Mouse (Mus musculus) CH12.LX (cell line): ENCODE measurements around the gene Pfdn2. TPM values are rescaled to one million over a fixed set of nuclear protein-coding genes. Genes with fewer than 3 reads are reported as not detected.

Source experiments
- DNase-seq: peaks from one replicate; pipeline ENCODE4 v3.0.0-alpha.2; 2013; ENCODE audit errors: extremely low read depth
- H3K27ac ChIP-seq: 2 replicates; pipeline ENCODE4 v1.5.1; 2012; ENCODE audit warnings: low read depth, mild to moderate bottlenecking, control low read depth, moderate library complexity; ENCODE audit not compliant: insufficient read depth
- H3K27me3 ChIP-seq: replicated peaks from 2 replicates; pipeline ENCODE3; 2012; ENCODE audit warnings: inconsistent platforms
- H3K36me3 ChIP-seq, 2 experiments: replicated peaks in 1 of 2; 2 replicates each; pipeline versions ENCODE3 to v1.6.1; 2012; ENCODE audit warnings: inconsistent platforms in 1 of 2, low read length in 1 of 2, mild to moderate bottlenecking in 1 of 2, mixed read lengths in 1 of 2, moderate library complexity in 1 of 2; ENCODE audit not compliant: control insufficient read depth in 1 of 2, insufficient read depth in 1 of 2
- H3K4me1 ChIP-seq, 2 experiments: 2 replicates each; pipeline ENCODE4 v1.6.1; 2012; ENCODE audit warnings: inconsistent platforms in 1 of 2, moderate library complexity in 1 of 2; ENCODE audit not compliant: insufficient read depth in 2 of 2, control insufficient read depth in 1 of 2
- H3K4me2 ChIP-seq: 2 replicates; pipeline ENCODE4 v1.6.1; 2012; ENCODE audit warnings: low read depth, mild to moderate bottlenecking, control low read depth; ENCODE audit not compliant: poor library complexity, insufficient read depth, severe bottlenecking
- H3K4me3 ChIP-seq, 3 experiments: fragments of 150-350 bp in 1 of 3; sonication (generic) in 1 of 3; replicated peaks in 1 of 3; 2 replicates each; pipeline versions ENCODE3 to v1.5.1; 2011 to 2012; ENCODE audit warnings: low read depth in 2 of 3, low read length in 2 of 3, mild to moderate bottlenecking in 2 of 3, moderate library complexity in 2 of 3, control low read depth in 1 of 3, improper control_type of control experiment in 1 of 3, inconsistent platforms in 1 of 3, mixed read lengths in 1 of 3; ENCODE audit not compliant: poor library complexity in 1 of 3
- H3K79me2 ChIP-seq: replicated peaks from 2 replicates; pipeline ENCODE4 v1.6.1; 2012; ENCODE audit warnings: mild to moderate bottlenecking, moderate library complexity; ENCODE audit not compliant: control insufficient read depth, poor library complexity, insufficient read depth, severe bottlenecking; ENCODE audit errors: extremely low read depth
- H3K9ac ChIP-seq: 2 replicates; pipeline ENCODE4 v1.6.1; 2012; ENCODE audit warnings: low read depth, mild to moderate bottlenecking, control low read depth, moderate library complexity; ENCODE audit not compliant: insufficient read depth
- H3K9me3 ChIP-seq: replicated peaks from 2 replicates; pipeline ENCODE3; 2012; ENCODE audit warnings: low read length, inconsistent platforms, mixed read lengths
- BHLHE40 ChIP-seq: IDR thresholded peaks from 2 replicates; pipeline ENCODE4 v1.6.1; 2011; ENCODE audit warnings: mild to moderate bottlenecking, low read depth, low read length, improper control_type of control experiment
- CHD1 ChIP-seq: IDR thresholded peaks from 2 replicates; pipeline ENCODE4 v1.6.1; 2012; ENCODE audit warnings: low read depth, low read length, improper control_type of control experiment, inconsistent platforms
- CHD2 ChIP-seq: IDR thresholded peaks from 2 replicates; pipeline ENCODE4 v1.6.1; 2011; ENCODE audit warnings: low read length, improper control_type of control experiment
- EP300 ChIP-seq: IDR thresholded peaks from 2 replicates; pipeline ENCODE4 v1.6.1; 2011; ENCODE audit warnings: low read length, improper control_type of control experiment
- GABPA ChIP-seq: IDR thresholded peaks from 2 replicates; pipeline ENCODE4 v1.6.1; 2012; ENCODE audit warnings: low read depth, low read length, improper control_type of control experiment, inconsistent platforms; ENCODE audit not compliant: insufficient replicate concordance
- IRF4 ChIP-seq: IDR thresholded peaks from 2 replicates; pipeline ENCODE4 v1.6.1; 2014; ENCODE audit warnings: low read depth, mild to moderate bottlenecking, inconsistent platforms, low read length, improper control_type of control experiment
- JUN ChIP-seq: IDR thresholded peaks from 2 replicates; pipeline ENCODE4 v1.6.1; 2011; ENCODE audit warnings: low read depth, mild to moderate bottlenecking, low read length, improper control_type of control experiment, moderate library complexity; ENCODE audit not compliant: insufficient read depth
- JUND ChIP-seq: conservative IDR thresholded peaks from 2 replicates; pipeline ENCODE4 v1.6.1; 2011; ENCODE audit warnings: low read depth, low read length, improper control_type of control experiment
- KAT2A ChIP-seq: IDR thresholded peaks from 2 replicates; pipeline ENCODE4 v1.6.1; 2012; ENCODE audit warnings: low read length, improper control_type of control experiment, inconsistent platforms; ENCODE audit not compliant: insufficient replicate concordance
- MXI1 ChIP-seq: IDR thresholded peaks from 2 replicates; pipeline ENCODE4 v1.6.1; 2011; ENCODE audit warnings: mild to moderate bottlenecking, low read depth, low read length, improper control_type of control experiment
- MYC ChIP-seq: IDR thresholded peaks from 2 replicates; pipeline ENCODE4 v1.6.1; 2011; ENCODE audit warnings: low read depth, mild to moderate bottlenecking, improper control_type of control experiment, low read length
- NELFE ChIP-seq: IDR thresholded peaks from 2 replicates; pipeline ENCODE4 v1.6.1; 2011; ENCODE audit warnings: low read depth, low read length, improper control_type of control experiment
- NRF1 ChIP-seq: IDR thresholded peaks from 2 replicates; pipeline ENCODE4 v1.6.1; 2014; ENCODE audit warnings: low read depth, mild to moderate bottlenecking, inconsistent platforms, low read length, improper control_type of control experiment, moderate library complexity
- PAX5 ChIP-seq: IDR thresholded peaks from 2 replicates; pipeline ENCODE4 v1.6.1; 2012; ENCODE audit warnings: low read length, inconsistent platforms, mixed read lengths
- POLR2A ChIP-seq: IDR thresholded peaks from 2 replicates; pipeline ENCODE4 v1.6.1; 2011; ENCODE audit warnings: low read depth, mild to moderate bottlenecking, improper control_type of control experiment, low read length
- POLR2AphosphoS2 ChIP-seq: IDR thresholded peaks from 2 replicates; pipeline ENCODE4 v1.6.1; 2011; ENCODE audit warnings: low read depth, low read length, improper control_type of control experiment
- RAD21 ChIP-seq: IDR thresholded peaks from 2 replicates; pipeline ENCODE4 v1.6.1; 2011; ENCODE audit warnings: low read depth, mild to moderate bottlenecking, low read length, improper control_type of control experiment, moderate library complexity
- TBP ChIP-seq: conservative IDR thresholded peaks from 2 replicates; pipeline ENCODE4 v1.6.1; 2011; ENCODE audit warnings: low read depth, low read length, improper control_type of control experiment
- UBTF ChIP-seq: IDR thresholded peaks from 2 replicates; pipeline ENCODE4 v1.6.1; 2012; ENCODE audit warnings: low read depth, mild to moderate bottlenecking, inconsistent platforms, low read length, improper control_type of control experiment, moderate library complexity
- USF1 ChIP-seq: IDR thresholded peaks from 2 replicates; pipeline ENCODE4 v1.6.1; 2014; ENCODE audit warnings: low read depth, mild to moderate bottlenecking, inconsistent platforms, low read length, improper control_type of control experiment
- USF2 ChIP-seq: conservative IDR thresholded peaks from 2 replicates; pipeline ENCODE4 v1.6.1; 2011; ENCODE audit warnings: low read depth, low read length, improper control_type of control experiment
- ZC3H11A ChIP-seq: IDR thresholded peaks from 2 replicates; pipeline ENCODE4 v1.6.1; 2012; ENCODE audit warnings: low read depth, mild to moderate bottlenecking, inconsistent platforms, low read length, improper control_type of control experiment
- ZKSCAN1 ChIP-seq: IDR thresholded peaks from 2 replicates; pipeline ENCODE4 v1.6.1; 2012; ENCODE audit warnings: low read depth, inconsistent platforms, low read length, improper control_type of control experiment, borderline replicate concordance
- ZMIZ1 ChIP-seq: IDR thresholded peaks from 2 replicates; pipeline ENCODE4 v1.6.1; 2012; ENCODE audit warnings: low read depth, mild to moderate bottlenecking, inconsistent platforms, low read length, improper control_type of control experiment
- ZNF384 ChIP-seq: IDR thresholded peaks from 2 replicates; pipeline ENCODE4 v1.6.1; 2012; ENCODE audit warnings: low read depth, low read length, improper control_type of control experiment, inconsistent platforms
- dilution Hi-C: fragments of 300-500 bp; cut with MboI; formaldehyde crosslinking; loops from 2 replicates; pipeline ENCODE4 v1.14.3; 2020; ENCODE audit warnings: low sequenced_read_pairs; ENCODE audit not compliant: extremely low pct_unique_long_range_greater_than_20kb, extremely low pct_ligation_motif_present
- in situ Hi-C: fragments of 300-500 bp; cut with MboI; formaldehyde crosslinking; loops from 3 replicates; pipeline ENCODE4 v1.14.3; 2019; ENCODE audit warnings: low sequenced_read_pairs, low pct_ligation_motif_present, low pct_unique_long_range_greater_than_20kb, mixed read lengths
- polyA plus RNA-seq: library from polyadenylated mRNA; unstranded; fragments of >175 nt; gene quantifications from 2 replicates; pipeline ENCODE4 v1.2.1, GENCODE M21; 2012; ENCODE audit warnings: low read depth; ENCODE audit not compliant: insufficient read length
- total RNA-seq, 2 experiments: library from RNA; depleted of rRNA; stranded (reverse); fragments of 300-350 nt in 1 of 2; fragments of >200 nt in 1 of 2; gene quantifications; 2 replicates each; pipeline ENCODE4 v1.2.3; 2012 to 2014

Pfdn2 gene
- total and polyA plus RNA-seq, 3 experiments, result 25.2 to 292 (median 33.0) TPM

- peaks cover 5% of the 10 kb centered on the region for H3K9me3 ChIP-seq
- H3K27ac ChIP-seq, result no peak overlapping the region
- peak; percentile 35 for DNase-seq
- peak overlapping the region in 2 of 3 experiments; percentile 99 for H3K4me3 ChIP-seq
- TF ChIP-seq ZMIZ1 (0 out of 2 replicates have a peak, but pooled peaks have one; percentile 9), GABPA (no peak), RAD21 (no peak)
- peak overlapping the region; percentile 81 for H3K9ac ChIP-seq
- H3K4me1 ChIP-seq, result peaks cover 4 to 37% of the 10 kb centered on the region in 2 experiments
- H3K4me2 ChIP-seq, result peak overlapping the region; percentile 55
- H3K36me3 ChIP-seq, result peaks cover 31 to 67% of the 10 kb centered on the region in 2 experiments
- H3K79me2 ChIP-seq, result peaks cover 33% of the 10 kb centered on the region
- in situ Hi-C loops, result no loop called here
- H3K27me3 ChIP-seq, result no peaks in the 10 kb centered on the region
- dilution Hi-C loops, result no loop called here
These were observed 1.4 kb upstream of the Pfdn2 start for GRCm38 (mm10) chr1:171343922-171344677.

GRCm38 (mm10) chr1:171344715-171345114 is 755 bp upstream of the Pfdn2 start:
- DNase-seq, result no peak
- Histone ChIP-seq H3K4me1 (peaks cover 4 to 39% of the 10 kb centered on the region in 2 experiments), H3K36me3 (peaks cover 29 to 63% of the 10 kb centered on the region in 2 experiments), H3K9me3 (peaks cover 5% of the 10 kb centered on the region), H3K27ac (no peak overlapping the region), H3K4me2 (peak overlapping the region; percentile 55), H3K9ac (peak overlapping the region; percentile 81), H3K27me3 (no peaks in the 10 kb centered on the region), H3K4me3 (peak overlapping the region; percentile 95 to 99 (median 99)), H3K79me2 (peaks cover 39% of the 10 kb centered on the region)
- in situ Hi-C loops, result no loop called here
- TF ChIP-seq CHD2, result 0 out of 2 replicates have a peak, but pooled peaks have one; percentile 26
- TF ChIP-seq KAT2A, result no peak
- dilution Hi-C loops, result no loop called here

DNA sequence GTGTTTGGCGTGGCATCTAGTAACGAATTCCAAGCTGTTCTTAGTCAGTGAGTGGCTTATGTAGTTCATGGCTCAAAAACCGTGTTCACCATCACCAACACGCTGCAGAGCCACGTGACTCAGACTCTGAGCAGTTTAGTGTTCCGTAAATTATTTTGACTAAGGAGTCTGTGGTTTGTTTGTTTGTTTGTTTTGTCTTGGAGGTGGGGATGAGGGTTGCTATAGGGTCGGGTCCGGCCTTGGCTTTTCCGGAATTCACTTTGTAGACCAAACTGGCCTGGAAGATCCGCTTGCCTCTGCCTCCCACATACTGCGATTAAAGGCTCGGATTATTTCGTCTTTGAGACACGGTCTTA is 603 bp downstream of the Pfdn2 start:
- in situ Hi-C loops (no loop called here), dilution Hi-C loops (no loop called here)
- peak overlapping the region; percentile 95 to 99 (median 99) for H3K4me3 ChIP-seq
- H3K9ac ChIP-seq, result peak overlapping the region; percentile 81
- no peak for DNase-seq
- H3K27me3 ChIP-seq, result no peaks in the 10 kb centered on the region
- H3K9me3 ChIP-seq, result peaks cover 5% of the 10 kb centered on the region
- H3K79me2 ChIP-seq, result peaks cover 52% of the 10 kb centered on the region
- peak overlapping the region; percentile 76 for H3K4me2 ChIP-seq
- peak overlapping the region; percentile 8; the same call in 1 of the 2 replicates for H3K27ac ChIP-seq
- H3K36me3 ChIP-seq, result peaks cover 17 to 55% of the 10 kb centered on the region in 2 experiments
- peaks cover 4 to 47% of the 10 kb centered on the region in 2 experiments for H3K4me1 ChIP-seq
- no peak for TF ChIP-seq IRF4
- no peak for TF ChIP-seq TBP
- peak; percentile 41 for TF ChIP-seq USF1
- no peak for TF ChIP-seq PAX5
- no peak for TF ChIP-seq NRF1
- no peak for TF ChIP-seq KAT2A
- no peak for TF ChIP-seq ZKSCAN1
- no peak for TF ChIP-seq JUND
- no peak for TF ChIP-seq CHD1
- TF ChIP-seq EP300, result no peak
- TF ChIP-seq ZNF384, result no peak
- TF ChIP-seq BHLHE40, result 0 out of 2 replicates have a peak, but pooled peaks have one; percentile 12
- no peak for TF ChIP-seq POLR2AphosphoS2
- TF ChIP-seq MXI1, result no peak
- no peak for TF ChIP-seq ZC3H11A
- TF ChIP-seq CHD2, result no peak
- TF ChIP-seq USF2, result peak; percentile 40
- no peak for TF ChIP-seq POLR2A
- no peak for TF ChIP-seq UBTF
- TF ChIP-seq MYC, result peak; percentile 65; the same call in 1 of the 2 replicates
- no peak for TF ChIP-seq NELFE
- no peak for TF ChIP-seq JUN
